Mouse (Mus musculus) liver, adult 2 months (tissue): ENCODE results near the gene Kat6b. TPM values are rescaled to one million over a fixed set of nuclear protein-coding genes. Genes with fewer than 3 reads are reported as not detected.
"Not testable (repeated sequence)": the region's sequence is repeated elsewhere in the genome, so short reads cannot be mapped to it uniquely, and the experiment has no call there.

Experiments
- DNase-seq: peaks from one replicate; pipeline ENCODE4 v3.0.0-alpha.2; 2011; ENCODE audit warnings: low read depth, low spot score; ENCODE audit errors: extremely low read depth
- H3K27ac ChIP-seq: fragments of 200-500 bp; replicated peaks from 2 replicates; pipeline ENCODE4 v1.5.1; 2012; ENCODE audit warnings: low read depth, mild to moderate bottlenecking, control low read depth, inconsistent platforms, low read length; ENCODE audit not compliant: insufficient read depth
- H3K27me3 ChIP-seq: fragments of 200-500 bp; 2 replicates; pipeline ENCODE4 v1.6.1; 2012; ENCODE audit warnings: mild to moderate bottlenecking, moderate library complexity, low read length, inconsistent platforms; ENCODE audit not compliant: control insufficient read depth, insufficient read depth
- H3K36me3 ChIP-seq: fragments of 200-500 bp; 2 replicates; pipeline ENCODE4 v1.6.1; 2012; ENCODE audit warnings: low read length, inconsistent platforms; ENCODE audit not compliant: control insufficient read depth, insufficient read depth
- H3K4me1 ChIP-seq: fragments of 200-500 bp; 2 replicates; pipeline ENCODE4 v1.6.1; 2011; ENCODE audit warnings: low read length; ENCODE audit not compliant: control insufficient read depth, insufficient read depth
- H3K4me3 ChIP-seq: fragments of 200-500 bp; 2 replicates; pipeline ENCODE4 v1.5.1; 2011; ENCODE audit warnings: low read depth, mild to moderate bottlenecking, control low read depth, low read length, moderate library complexity; ENCODE audit not compliant: insufficient read depth
- H3K79me2 ChIP-seq: fragments of 200-500 bp; 2 replicates; pipeline ENCODE4 v1.6.1; 2012; ENCODE audit warnings: inconsistent platforms, mild to moderate bottlenecking, low read length, moderate library complexity; ENCODE audit not compliant: control insufficient read depth, insufficient read depth
- H3K9ac ChIP-seq: fragments of 200-500 bp; 2 replicates; pipeline ENCODE4 v1.6.1; 2012; ENCODE audit warnings: low read depth, mild to moderate bottlenecking, control low read depth, inconsistent platforms, low read length
- CTCF ChIP-seq: fragments of 200-500 bp; IDR thresholded peaks from 2 replicates; pipeline ENCODE4 v1.5.1; 2011; ENCODE audit warnings: low read depth, low read length, control low read depth
- POLR2A ChIP-seq: fragments of 200-500 bp; IDR thresholded peaks from 2 replicates; pipeline ENCODE4 v1.6.1; 2011; ENCODE audit warnings: low read length, control low read depth; ENCODE audit not compliant: insufficient read depth; ENCODE audit errors: extremely low read depth
- WGBS: fragments of 180-500 bp; shearing (Covaris S2); methylation state at CpG from one replicate; pipeline ENCODE4 v1.1.7; 2018; 5-methylcytosine and 5-hydroxymethylcytosine counted together
- polyA plus RNA-seq: library from polyadenylated mRNA; depleted of rRNA; stranded (reverse); fragments of >200 nt; gene quantifications from 2 replicates; pipeline ENCODE4 v1.2.3, GENCODE M21; 2012
- total RNA-seq: library from RNA; depleted of rRNA; stranded (reverse); fragments of >200 nt; gene quantifications from 2 replicates; pipeline ENCODE4 v1.2.3, GENCODE M21; 2014

The Kat6b gene
- total and polyA plus RNA-seq, 2 experiments: 3.2 to 5.3 TPM

- no peaks in the 10 kb centered on the region for H3K36me3 ChIP-seq
- H3K27me3 ChIP-seq: no peaks in the 10 kb centered on the region
- H3K4me1 ChIP-seq: peaks cover 7% of the 10 kb centered on the region
- H3K9ac ChIP-seq: no peak overlapping the region
- no peak for DNase-seq
- H3K79me2 ChIP-seq: no peaks in the 10 kb centered on the region
- H3K27ac ChIP-seq: no peak overlapping the region
- TF ChIP-seq CTCF (no peak), POLR2A (no peak)
- no peak overlapping the region for H3K4me3 ChIP-seq
- WGBS: 87% methylated on average over 7 of the region's 7 CpGs
Measured at GRCm38 (mm10) chr14:21458696-21459095, 22.5 kb upstream of the Kat6b start.

- TF ChIP-seq POLR2A: no peak
- no peak for TF ChIP-seq CTCF
- Histone ChIP-seq H3K79me2 (no peaks in the 10 kb centered on the region), H3K36me3 (no peaks in the 10 kb centered on the region), H3K9ac (no peak overlapping the region), H3K4me3 (no peak overlapping the region), H3K4me1 (peaks cover 7% of the 10 kb centered on the region), H3K27ac (no peak overlapping the region), H3K27me3 (no peaks in the 10 kb centered on the region)
- WGBS: 80% methylated on average over 4 of the region's 4 CpGs
- no peak for DNase-seq
Measured at GRCm38 (mm10) chr14:21459163-21459562, 22.1 kb upstream of the Kat6b start.

- 0 out of 2 replicates have a peak, but pooled peaks cover 2% of the 10 kb centered on the region for H3K4me1 ChIP-seq
- WGBS: 96% methylated on average over 3 of the region's 3 CpGs
- no peak overlapping the region for H3K4me3 ChIP-seq
- H3K36me3 ChIP-seq: no peaks in the 10 kb centered on the region
- H3K79me2 ChIP-seq: no peaks in the 10 kb centered on the region
- H3K9ac ChIP-seq: no peak overlapping the region
- TF ChIP-seq CTCF (no peak), POLR2A (no peak)
- no peak for DNase-seq
- no peaks in the 10 kb centered on the region for H3K27me3 ChIP-seq
- H3K27ac ChIP-seq: no peak overlapping the region
Measured at GRCm38 (mm10) chr14:21462398-21462797, 18.8 kb upstream of the Kat6b start.

- WGBS: 92% methylated on average over 9 of the region's 9 CpGs
- DNase-seq: no peak
- Histone ChIP-seq H3K36me3 (no peaks in the 10 kb centered on the region), H3K9ac (no peak overlapping the region), H3K79me2 (no peaks in the 10 kb centered on the region), H3K27ac (no peak overlapping the region), H3K4me3 (no peak overlapping the region), H3K4me1 (0 out of 2 replicates have a peak, but pooled peaks cover 2% of the 10 kb centered on the region), H3K27me3 (no peaks in the 10 kb centered on the region)
- TF ChIP-seq POLR2A (no peak), CTCF (no peak)
Measured at GRCm38 (mm10) chr14:21463117-21463712, 18.0 kb upstream of the Kat6b start.

- Histone ChIP-seq H3K9ac (no peak overlapping the region), H3K4me3 (no peak overlapping the region), H3K36me3 (no peaks in the 10 kb centered on the region), H3K27ac (no peak overlapping the region), H3K4me1 (no peaks in the 10 kb centered on the region), H3K27me3 (no peaks in the 10 kb centered on the region), H3K79me2 (no peaks in the 10 kb centered on the region)
- WGBS: 87% methylated on average over 5 of the region's 5 CpGs
- no peak for DNase-seq
- TF ChIP-seq CTCF (no peak), POLR2A (no peak)
Measured at GRCm38 (mm10) chr14:21470386-21470785, 10.8 kb upstream of the Kat6b start.

GRCm38 (mm10) chr14:21471975-21472374 lies 9.3 kb upstream of the Kat6b start:
- TF ChIP-seq CTCF (no peak), POLR2A (no peak)
- Histone ChIP-seq H3K4me1 (no peaks in the 10 kb centered on the region), H3K27me3 (no peaks in the 10 kb centered on the region), H3K27ac (no peak overlapping the region), H3K4me3 (no peak overlapping the region), H3K79me2 (no peaks in the 10 kb centered on the region), H3K9ac (no peak overlapping the region), H3K36me3 (no peaks in the 10 kb centered on the region)
- WGBS: 93% methylated on average over 2 of the region's 2 CpGs
- DNase-seq: no peak

GRCm38 (mm10) chr14:21474593-21475132 lies 6.6 kb upstream of the Kat6b start:
- not testable (repeated sequence) for H3K36me3 ChIP-seq, DNase-seq, H3K27ac ChIP-seq, H3K79me2 ChIP-seq, H3K4me3 ChIP-seq, H3K4me1 ChIP-seq, H3K9ac ChIP-seq, H3K27me3 ChIP-seq
- WGBS: 97% methylated on average over 4 of the region's 4 CpGs
